ENCODE assay signal across 24 mouse cellular contexts in the genomic region with DNA sequence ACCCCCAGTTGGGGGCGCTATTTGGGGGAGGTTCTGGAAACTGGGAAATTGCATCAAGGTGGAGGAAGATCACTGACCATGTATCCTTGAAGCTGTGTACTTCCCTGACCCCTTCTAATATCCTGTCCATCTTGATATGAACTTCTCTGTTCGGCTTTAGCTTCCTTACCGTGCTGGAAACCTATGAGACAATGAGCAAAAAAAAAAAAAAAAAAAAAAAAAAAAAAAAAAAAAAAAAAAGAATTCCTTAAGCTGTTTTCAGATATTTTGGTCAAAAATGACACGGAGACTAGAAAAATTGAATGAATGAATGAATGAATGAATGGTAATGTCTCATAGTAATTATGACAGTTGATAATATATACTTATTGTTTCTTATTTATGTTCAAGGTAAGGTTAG. TPM values are rescaled to one million over a fixed set of nuclear protein-coding genes. Genes with fewer than 3 reads are reported as not detected.
DNase-seq lines count a peak whose midpoint lies in the region; ATAC-seq and TF ChIP-seq lines count a peak whose summit lies in the region.
"Had no signal": no experiment of that assay in that cellular context is flagged by ENCODE, and none has a peak within 500 bp of the region (broad histone marks: within the 10 kb centered on the region; RNA-seq: fewer than 3 reads in every experiment).

No protein-coding gene starts in this region.

- no peak overlapping the region for H3K27ac ChIP-seq in forebrain, postnatal 0 days (ENCODE audit: low read depth, low read length)
- H3K27ac ChIP-seq: forebrain, embryonic 13.5 days; heart, embryonic 10.5 days; hindbrain, postnatal 0 days; limb, embryonic 15.5 days; liver, embryonic 14.5 days; midbrain, embryonic 13.5 days; neural tube, embryonic 12.5 days had no signal

- peak; percentile 34 for TF ChIP-seq CTCF in E14TG2a.4 (conservative IDR thresholded peaks at IDR 0.05; ENCODE audit: low read length)
- no peak for TF ChIP-seq CTCF in forebrain, postnatal 0 days (IDR thresholded peaks at IDR 0.05; ENCODE audit: low read depth)

- no peak for ATAC-seq in forebrain, postnatal 0 days
- ATAC-seq: intestine, postnatal 0 days had no signal

- WGBS in forebrain, postnatal 0 days: 77% methylated on average over 4 of the region's 4 CpGs

- DNase-seq in thymus, postnatal 14 days: peak; percentile 8
- no peak for DNase-seq in thymus, postnatal 0 days (ENCODE audit: low spot score)
- DNase-seq in ZHBTc4 (ENCODE audit: low read depth, low spot score): peak; percentile 48
- no peak for DNase-seq in layer of hippocampus, postnatal 25 days (ENCODE audit: extremely low spot score in 1 of 2, low spot score in 1 of 2)
- DNase-seq in lung, postnatal 25 days (ENCODE audit: low spot score): no peak
- no peak for DNase-seq in forebrain, postnatal 0 days

- H3K9me3 ChIP-seq in E14TG2a.4 (ENCODE audit: low read length): no peaks in the 10 kb centered on the region
- H3K9me3 ChIP-seq in forebrain, postnatal 0 days (ENCODE audit: low read length): no peaks in the 10 kb centered on the region
- H3K9me3 ChIP-seq: forebrain, embryonic 13.5 days; heart, embryonic 10.5 days; limb, embryonic 15.5 days; megakaryocyte, embryonic 14.5 days; midbrain, embryonic 13.5 days; neural tube, embryonic 12.5 days had no signal

- H3K36me3 ChIP-seq in E14TG2a.4 (ENCODE audit: insufficient read depth, low read length): no peaks in the 10 kb centered on the region
- no peaks in the 10 kb centered on the region for H3K36me3 ChIP-seq in forebrain, postnatal 0 days (ENCODE audit: insufficient read depth)
- H3K36me3 ChIP-seq: heart, embryonic 10.5 days; limb, embryonic 15.5 days; midbrain, embryonic 13.5 days; neural tube, embryonic 12.5 days had no signal

- H3K27me3 ChIP-seq in E14TG2a.4 (ENCODE audit: insufficient read depth, low read length): peaks cover 8% of the 10 kb centered on the region; the same call in 1 of the 2 replicates
- H3K27me3 ChIP-seq in forebrain, postnatal 0 days (ENCODE audit: insufficient read depth, low read length): no peaks in the 10 kb centered on the region
- H3K27me3 ChIP-seq: forebrain, embryonic 13.5 days; limb, embryonic 15.5 days; midbrain, embryonic 13.5 days; neural tube, embryonic 12.5 days had no signal

- H3K4me2 ChIP-seq in forebrain, postnatal 0 days (ENCODE audit: low read depth): no peak overlapping the region
- H3K4me2 ChIP-seq: forebrain, embryonic 13.5 days; limb, embryonic 15.5 days; lung, embryonic 14.5 days; midbrain, embryonic 13.5 days; neural tube, embryonic 12.5 days had no signal

- H3K9ac ChIP-seq in forebrain, postnatal 0 days: no peak overlapping the region
- H3K9ac ChIP-seq: forebrain, embryonic 13.5 days; limb, embryonic 15.5 days; liver, embryonic 14.5 days; lung, embryonic 14.5 days; midbrain, embryonic 13.5 days; neural tube, embryonic 12.5 days had no signal

- H3K4me3 ChIP-seq in E14TG2a.4 (replicated peaks; ENCODE audit: low read length): no peak overlapping the region
- no peak overlapping the region for H3K4me3 ChIP-seq in forebrain, postnatal 0 days (ENCODE audit: low read depth, low read length)
- H3K4me3 ChIP-seq: forebrain, embryonic 13.5 days; heart, embryonic 10.5 days; limb, embryonic 15.5 days; midbrain, embryonic 13.5 days; neural tube, embryonic 12.5 days had no signal

- H3K4me1 ChIP-seq in E14TG2a.4 (replicated peaks; ENCODE audit: low read depth, low read length): no peaks in the 10 kb centered on the region; the same call in 1 of the 2 replicates
- no peaks in the 10 kb centered on the region for H3K4me1 ChIP-seq in forebrain, postnatal 0 days (ENCODE audit: insufficient read depth)
- H3K4me1 ChIP-seq: heart, embryonic 10.5 days; midbrain, embryonic 13.5 days; neural tube, embryonic 12.5 days had no signal

RNA-seq across cellular contexts. Expression of gene Mindy4b-ps, which starts 35.6 kb away (rescaled TPM):
- not detected in 2 replicates for polyA plus RNA-seq in thymus, postnatal 0 days (2015; fragmentation: Nextera tagmentation; extraction: Ambion mirVana)
- total RNA-seq in layer of hippocampus, postnatal 25 days (2021): 1 to 10 TPM; 1.4 to 1.5 TPM
- 0.05 and 0.23 TPM in 2 replicates for total RNA-seq in forebrain, postnatal 0 days (2014; rRNA removed)
- 0.10 and 0.15 TPM in 2 replicates for polyA plus RNA-seq in forebrain, postnatal 0 days (2015; fragmentation: Nextera tagmentation; extraction: Ambion mirVana)
- total RNA-seq: adrenal gland, adult 8-10 months; gastrocnemius, adult 8-10 months; hematopoietic stem cell, adult 5-6 weeks; hindbrain, postnatal 0 days had no signal
- polyA plus RNA-seq: gonadal fat pad, adult 2 months; heart, embryonic 10.5 days; intestine, postnatal 0 days; kidney, embryonic 14.5 days; limb, embryonic 15.5 days; liver, embryonic 14.5 days; lung, embryonic 14.5 days; midbrain, embryonic 13.5 days; neural tube, embryonic 12.5 days; testis, adult 2 months; urinary bladder, adult 2 months had no signal

Comparison
In these comparisons a context has a peak if more than half of its experiments do, and no peak if none do; other contexts are left out.
1. DNase-seq: peak in thymus, postnatal 14 days (single experiment) and ZHBTc4 (single experiment); none in thymus, postnatal 0 days (single experiment), layer of hippocampus, postnatal 25 days (0 of 2), lung, postnatal 25 days (single experiment) and forebrain, postnatal 0 days (single experiment).